Mouse (Mus musculus): ENCODE results near the gene Olfr612. TPM values are rescaled to one million over a fixed set of nuclear protein-coding genes. Genes with fewer than 3 reads are reported as not detected.
"Not testable (repeated sequence)": the region's sequence is repeated elsewhere in the genome, so short reads cannot be mapped to it uniquely, and the experiment has no call there.

Olfr612 gene
- total RNA-seq (2014; fragmentation: Nextera tagmentation) (not detected in 2 replicates), total RNA-seq (2017) (0.35 TPM in 1 of 2 replicates, not detected in the other), polyA plus RNA-seq (2012) (not detected in 2 replicates)

DNA sequence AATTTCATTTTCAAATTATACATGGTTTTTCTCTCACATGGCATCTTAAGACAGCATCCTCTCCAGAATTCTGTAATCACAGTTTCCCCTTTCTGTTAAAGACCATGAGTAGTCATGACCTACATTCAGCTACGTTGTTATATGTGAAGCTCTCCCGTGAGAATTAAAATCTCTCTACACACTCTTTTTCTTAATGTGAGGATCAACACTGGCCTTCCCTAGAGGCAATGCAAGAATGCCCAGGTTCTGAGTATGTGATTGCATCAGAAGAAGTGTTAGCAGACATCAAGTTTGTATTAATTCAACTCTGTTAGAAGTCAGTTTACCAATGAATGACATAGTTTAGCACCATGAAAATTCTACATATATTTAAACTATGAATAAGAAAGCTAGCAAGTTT is at the start of gene Olfr612:
TSS of gene Olfr612 (minus strand) at position 101 of the 400 bp plus-strand sequence.
- not testable (repeated sequence) for H3K9me3 ChIP-seq (replicated peaks); H3K27me3 ChIP-seq (ENCODE audit: insufficient read depth, low read length); ATAC-seq (ENCODE audit: extremely low read depth, insufficient number of reproducible peaks, low FRiP score, poor library complexity, severe bottlenecking); DNase-seq (ENCODE audit: low spot score); H3K4me1 ChIP-seq (ENCODE audit: insufficient read depth, low read depth, low read length); H3K36me3 ChIP-seq (replicated peaks); H3K4me3 ChIP-seq (ENCODE audit: low read depth, low read length)

DNA sequence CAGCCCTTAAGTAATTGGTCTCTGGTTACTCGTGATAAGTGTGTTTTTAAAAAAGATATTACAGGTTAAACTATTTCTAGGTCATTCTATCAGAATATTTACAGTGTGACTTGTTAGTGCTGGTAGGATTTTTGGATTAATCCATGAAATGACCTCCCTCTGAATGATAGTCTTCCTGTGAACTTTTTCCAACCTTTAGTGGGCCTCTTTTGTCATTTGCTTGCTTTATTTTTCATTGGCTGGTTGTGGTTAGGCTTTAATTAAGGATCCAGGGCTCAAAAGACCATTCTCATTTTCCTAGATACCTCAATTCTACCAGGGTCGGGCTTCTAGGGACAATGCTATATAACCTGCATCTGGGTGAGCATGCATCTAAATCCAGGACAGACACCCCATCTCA is 47.3 kb upstream of the Olfr612 start, which contains the start of gene Olfr618:
TSS of gene Olfr618 (plus strand) at position 301 of the 400 bp plus-strand sequence.
- no peaks in the 10 kb centered on the region for H3K36me3 ChIP-seq (replicated peaks)

DNA sequence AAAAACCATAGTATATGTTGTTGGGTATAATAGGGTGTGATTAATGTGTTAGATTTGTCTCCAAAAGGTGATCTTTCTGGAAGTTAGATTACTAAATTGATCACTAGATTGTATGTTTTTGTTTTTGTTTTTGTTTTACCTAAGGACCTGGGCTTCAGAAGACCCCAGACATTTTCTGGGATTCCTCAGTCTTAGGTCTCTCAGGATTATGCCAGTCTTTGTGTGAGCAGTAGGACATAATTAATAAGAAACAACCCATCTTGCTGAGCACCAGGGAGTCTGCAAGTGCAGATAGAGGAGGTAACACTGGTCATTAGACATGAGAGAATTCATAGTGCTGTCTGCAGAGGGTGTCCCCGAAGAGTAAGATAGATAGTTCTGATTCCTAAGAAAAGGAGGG is 30.2 kb upstream of the Olfr612 start, which contains the start of gene Olfr617:
TSS of gene Olfr617 (plus strand) at position 301 of the 400 bp plus-strand sequence.
- no peak for DNase-seq (ENCODE audit: low spot score)
- TF ChIP-seq CTCF (IDR thresholded peaks at IDR 0.05; ENCODE audit: low read depth, low read length), result no peak
- TF ChIP-seq GATA2 (IDR thresholded peaks at IDR 0.05; ENCODE audit: borderline replicate concordance, low read depth, low read length), result no peak
- TF ChIP-seq POLR2AphosphoS5 (IDR thresholded peaks at IDR 0.05; ENCODE audit: insufficient replicate concordance, low read depth, low read length), result no peak
- no peak for TF ChIP-seq GATA1 (IDR thresholded peaks at IDR 0.05; ENCODE audit: borderline replicate concordance, low read length)
- TF ChIP-seq TAL1 (conservative IDR thresholded peaks at IDR 0.05; ENCODE audit: low read depth, low read length), result no peak
- no peaks in the 10 kb centered on the region for H3K36me3 ChIP-seq (replicated peaks)
- no peaks in the 10 kb centered on the region for H3K4me1 ChIP-seq (ENCODE audit: insufficient read depth, low read depth, low read length)
- H3K9me3 ChIP-seq (replicated peaks), result no peaks in the 10 kb centered on the region
- H3K4me3 ChIP-seq (ENCODE audit: low read depth, low read length), result no peak within 1 kb of the TSS
- no peaks in the 10 kb centered on the region for H3K27me3 ChIP-seq (ENCODE audit: insufficient read depth, low read length)
- no peak for ATAC-seq (ENCODE audit: extremely low read depth, insufficient number of reproducible peaks, low FRiP score, poor library complexity, severe bottlenecking)

More for the DNA sequence above, 47.3 kb upstream of the Olfr612 start, which contains the start of gene Olfr618:
- Histone ChIP-seq H3K27me3 (ENCODE audit: insufficient read depth, low read length) (no peaks in the 10 kb centered on the region), H3K4me1 (ENCODE audit: insufficient read depth, low read depth, low read length) (no peaks in the 10 kb centered on the region), H3K9me3 (replicated peaks) (no peaks in the 10 kb centered on the region), H3K4me3 (ENCODE audit: low read depth, low read length) (no peak within 1 kb of the TSS)
- no peak for TF ChIP-seq CTCF (IDR thresholded peaks at IDR 0.05; ENCODE audit: low read depth, low read length)
- no peak for TF ChIP-seq GATA1 (IDR thresholded peaks at IDR 0.05; ENCODE audit: borderline replicate concordance, low read length)
- TF ChIP-seq TAL1 (conservative IDR thresholded peaks at IDR 0.05; ENCODE audit: low read depth, low read length), result no peak
- TF ChIP-seq GATA2 (IDR thresholded peaks at IDR 0.05; ENCODE audit: borderline replicate concordance, low read depth, low read length), result no peak
- TF ChIP-seq POLR2AphosphoS5 (IDR thresholded peaks at IDR 0.05; ENCODE audit: insufficient replicate concordance, low read depth, low read length), result no peak
- DNase-seq (ENCODE audit: low spot score), result no peak
- ATAC-seq (ENCODE audit: extremely low read depth, insufficient number of reproducible peaks, low FRiP score, poor library complexity, severe bottlenecking), result no peak

DNA sequence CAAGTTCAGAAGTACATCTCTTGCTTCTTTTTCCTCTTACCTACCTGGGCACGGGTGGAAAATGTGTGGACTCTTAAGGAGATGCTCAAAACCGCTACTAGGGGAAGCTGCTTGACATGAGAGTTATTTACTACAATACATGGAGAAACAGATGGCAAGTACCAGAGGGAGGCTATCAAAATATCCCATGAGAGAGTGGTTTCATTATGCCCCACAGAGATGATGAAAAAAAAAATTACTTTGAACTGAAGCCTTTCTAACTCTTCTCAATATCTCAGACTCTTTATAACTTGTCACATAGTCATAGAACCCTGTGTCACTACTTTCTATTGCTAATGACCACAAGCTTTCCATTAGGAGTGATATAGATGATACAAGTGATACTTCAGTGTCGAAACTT is 26.5 kb upstream of the Olfr612 start, which contains the start of gene Olfr616:
TSS of gene Olfr616 (minus strand) at position 101 of the 400 bp plus-strand sequence.
- no peaks in the 10 kb centered on the region for H3K9me3 ChIP-seq (replicated peaks)
- no peaks in the 10 kb centered on the region for H3K36me3 ChIP-seq (replicated peaks)
- ATAC-seq (ENCODE audit: extremely low read depth, insufficient number of reproducible peaks, low FRiP score, poor library complexity, severe bottlenecking), result no peak
- no peak for TF ChIP-seq GATA2 (IDR thresholded peaks at IDR 0.05; ENCODE audit: borderline replicate concordance, low read depth, low read length)
- no peak for TF ChIP-seq TAL1 (conservative IDR thresholded peaks at IDR 0.05; ENCODE audit: low read depth, low read length)
- TF ChIP-seq POLR2AphosphoS5 (IDR thresholded peaks at IDR 0.05; ENCODE audit: insufficient replicate concordance, low read depth, low read length), result no peak
- no peak for TF ChIP-seq GATA1 (IDR thresholded peaks at IDR 0.05; ENCODE audit: borderline replicate concordance, low read length)
- TF ChIP-seq CTCF (IDR thresholded peaks at IDR 0.05; ENCODE audit: low read depth, low read length), result no peak
- no peaks in the 10 kb centered on the region for H3K4me1 ChIP-seq (ENCODE audit: insufficient read depth, low read depth, low read length)
- H3K4me3 ChIP-seq (ENCODE audit: low read depth, low read length), result no peak within 1 kb of the TSS
- no peak for DNase-seq (ENCODE audit: low spot score)
- no peaks in the 10 kb centered on the region for H3K27me3 ChIP-seq (ENCODE audit: insufficient read depth, low read length)

DNA sequence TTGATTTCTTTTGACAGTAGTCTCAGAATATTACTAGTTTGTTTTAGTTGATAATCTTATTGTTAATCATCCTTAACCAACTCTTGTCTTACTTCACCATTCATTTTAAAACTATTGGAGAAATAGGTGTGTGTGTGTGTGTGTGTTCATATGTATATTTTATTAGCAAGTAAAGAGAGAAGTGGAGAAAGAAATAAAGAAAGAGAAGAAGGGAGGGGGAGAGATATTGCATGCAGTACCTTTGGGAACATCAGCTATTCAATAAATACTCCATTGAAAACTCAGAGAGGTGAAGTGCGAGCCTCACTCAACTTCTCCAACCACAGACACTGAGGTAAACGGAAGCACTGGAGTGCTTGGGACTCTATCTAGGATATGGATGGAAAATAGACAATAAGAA is 13.3 kb upstream of the Olfr612 start, which contains the start of gene Olfr615:
TSS of gene Olfr615 (plus strand) at position 301 of the 400 bp plus-strand sequence.
- ATAC-seq (ENCODE audit: extremely low read depth, insufficient number of reproducible peaks, low FRiP score, poor library complexity, severe bottlenecking) (no peak), DNase-seq (ENCODE audit: low spot score) (no peak)
- TF ChIP-seq GATA2 (IDR thresholded peaks at IDR 0.05; ENCODE audit: borderline replicate concordance, low read depth, low read length) (no peak), TAL1 (conservative IDR thresholded peaks at IDR 0.05; ENCODE audit: low read depth, low read length) (no peak), POLR2AphosphoS5 (IDR thresholded peaks at IDR 0.05; ENCODE audit: insufficient replicate concordance, low read depth, low read length) (no peak), GATA1 (IDR thresholded peaks at IDR 0.05; ENCODE audit: borderline replicate concordance, low read length) (no peak), CTCF (IDR thresholded peaks at IDR 0.05; ENCODE audit: low read depth, low read length) (no peak)
- Histone ChIP-seq H3K9me3 (replicated peaks) (no peaks in the 10 kb centered on the region), H3K36me3 (replicated peaks) (no peaks in the 10 kb centered on the region), H3K4me1 (ENCODE audit: insufficient read depth, low read depth, low read length) (no peaks in the 10 kb centered on the region), H3K4me3 (ENCODE audit: low read depth, low read length) (no peak within 1 kb of the TSS), H3K27me3 (ENCODE audit: insufficient read depth, low read length) (no peaks in the 10 kb centered on the region)

DNA sequence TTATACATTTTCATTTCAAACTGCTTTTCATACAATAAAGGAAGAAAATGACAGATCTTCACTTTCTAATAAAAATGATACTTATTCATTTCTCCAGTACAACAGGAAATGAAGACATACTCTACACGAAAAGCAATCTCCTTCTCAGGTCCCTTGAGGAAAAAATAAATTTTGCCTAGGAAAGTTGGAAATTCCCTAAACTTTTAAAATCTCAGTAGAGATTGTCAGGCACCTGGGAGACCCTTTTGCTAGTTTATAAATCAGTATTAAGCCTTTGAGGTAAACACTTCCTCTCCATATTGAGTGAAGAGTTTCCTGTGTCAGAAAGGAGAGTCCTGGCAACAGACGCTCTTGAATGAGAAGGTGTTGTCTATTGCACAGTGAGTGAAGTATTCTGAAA is 5.3 kb upstream of the Olfr612 start, which contains the start of gene Olfr613:
TSS of gene Olfr613 (plus strand) at position 301 of the 400 bp plus-strand sequence.
- ATAC-seq (ENCODE audit: extremely low read depth, insufficient number of reproducible peaks, low FRiP score, poor library complexity, severe bottlenecking) (no peak), DNase-seq (ENCODE audit: low spot score) (no peak)
- Histone ChIP-seq H3K27me3 (ENCODE audit: insufficient read depth, low read length) (no peaks in the 10 kb centered on the region), H3K9me3 (replicated peaks) (no peaks in the 10 kb centered on the region), H3K4me1 (ENCODE audit: insufficient read depth, low read depth, low read length) (no peaks in the 10 kb centered on the region), H3K4me3 (ENCODE audit: low read depth, low read length) (no peak within 1 kb of the TSS), H3K36me3 (replicated peaks) (no peaks in the 10 kb centered on the region)
- no peak for TF ChIP-seq CTCF (IDR thresholded peaks at IDR 0.05; ENCODE audit: low read depth, low read length)
- no peak for TF ChIP-seq GATA1 (IDR thresholded peaks at IDR 0.05; ENCODE audit: borderline replicate concordance, low read length)
- no peak for TF ChIP-seq POLR2AphosphoS5 (IDR thresholded peaks at IDR 0.05; ENCODE audit: insufficient replicate concordance, low read depth, low read length)
- no peak for TF ChIP-seq GATA2 (IDR thresholded peaks at IDR 0.05; ENCODE audit: borderline replicate concordance, low read depth, low read length)
- no peak for TF ChIP-seq TAL1 (conservative IDR thresholded peaks at IDR 0.05; ENCODE audit: low read depth, low read length)

DNA sequence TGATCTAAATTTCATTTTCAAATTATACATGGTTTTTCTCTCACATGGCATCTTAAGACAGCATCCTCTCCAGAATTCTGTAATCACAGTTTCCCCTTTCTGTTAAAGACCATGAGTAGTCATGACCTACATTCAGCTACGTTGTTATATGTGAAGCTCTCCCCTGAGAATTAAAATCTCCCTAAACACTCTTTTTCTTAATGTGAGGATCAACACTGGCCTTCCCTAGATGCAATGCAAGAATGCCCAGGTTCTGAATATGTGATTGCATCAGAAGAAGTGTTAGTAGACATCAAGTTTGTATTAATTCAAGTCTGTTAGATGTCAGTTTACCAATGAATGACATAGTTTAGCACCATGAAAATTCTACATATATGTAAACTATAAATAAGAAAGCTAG is 21.8 kb downstream of the Olfr612 start, which contains the start of gene Olfr611:
TSS of gene Olfr611 (minus strand) at position 101 of the 400 bp plus-strand sequence.
- H3K9me3 ChIP-seq (replicated peaks); H3K4me3 ChIP-seq (ENCODE audit: low read depth, low read length); DNase-seq (ENCODE audit: low spot score); H3K27me3 ChIP-seq (ENCODE audit: insufficient read depth, low read length); H3K4me1 ChIP-seq (ENCODE audit: insufficient read depth, low read depth, low read length); ATAC-seq (ENCODE audit: extremely low read depth, insufficient number of reproducible peaks, low FRiP score, poor library complexity, severe bottlenecking); H3K36me3 ChIP-seq (replicated peaks): not testable (repeated sequence)

Data from G1E (cell line).